Mouse (Mus musculus): Measurements from ENCODE around the gene Psmd1. TPM values are rescaled to one million over a fixed set of nuclear protein-coding genes. Genes with fewer than 3 reads are reported as not detected.

The Psmd1 gene
- polyA plus RNA-seq, 1 experiment from 2014 or later: 158 TPM

- WGBS (ENCODE audit: insufficient replicate concordance): 66% methylated on average over 5 of the region's 5 CpGs
- Histone ChIP-seq H3K9me3 (replicated peaks; ENCODE audit: control insufficient read depth, low read length) (no peaks in the 10 kb centered on the region), H3K36me3 (ENCODE audit: control insufficient read depth, insufficient read depth, low read length) (no peaks in the 10 kb centered on the region), H3K27ac (ENCODE audit: low read depth, low read length) (no peak overlapping the region), H3K4me2 (no peak overlapping the region), H3K9ac (ENCODE audit: low read depth, low read length) (no peak overlapping the region), H3K27me3 (ENCODE audit: control insufficient read depth, insufficient read depth, low read length) (no peaks in the 10 kb centered on the region), H3K4me1 (ENCODE audit: control insufficient read depth, insufficient read depth, low read length) (no peaks in the 10 kb centered on the region), H3K4me3 (ENCODE audit: low read depth, low read length) (no peak overlapping the region)
- no peak for ATAC-seq (replicated peaks; ENCODE audit: insufficient number of reproducible peaks, low FRiP score, low TSS enrichment)
Measured at GRCm38 (mm10) chr1:86182004-86182709, 118.0 kb downstream of the Psmd1 start.

GRCm38 (mm10) chr1:86183577-86184263, 119.5 kb downstream of the Psmd1 start:
- H3K9me3 ChIP-seq (replicated peaks; ENCODE audit: control insufficient read depth, low read length): no peaks in the 10 kb centered on the region
- 70% methylated on average over 4 of the region's 4 CpGs for WGBS (ENCODE audit: insufficient replicate concordance)
- no peak overlapping the region for H3K4me3 ChIP-seq (ENCODE audit: low read depth, low read length)
- no peak for ATAC-seq (replicated peaks; ENCODE audit: insufficient number of reproducible peaks, low FRiP score, low TSS enrichment)
- H3K9ac ChIP-seq (ENCODE audit: low read depth, low read length): no peak overlapping the region
- H3K27ac ChIP-seq (ENCODE audit: low read depth, low read length): no peak overlapping the region
- H3K36me3 ChIP-seq (ENCODE audit: control insufficient read depth, insufficient read depth, low read length): no peaks in the 10 kb centered on the region
- H3K4me1 ChIP-seq (ENCODE audit: control insufficient read depth, insufficient read depth, low read length): no peaks in the 10 kb centered on the region
- H3K4me2 ChIP-seq: no peak overlapping the region
- no peaks in the 10 kb centered on the region for H3K27me3 ChIP-seq (ENCODE audit: control insufficient read depth, insufficient read depth, low read length)

- no peak overlapping the region for H3K9ac ChIP-seq (ENCODE audit: low read depth, low read length)
Measured at GRCm38 (mm10) chr1:86186762-86187161, 122.6 kb downstream of the Psmd1 start.

GRCm38 (mm10) chr1:86187856-86188255, 123.7 kb downstream of the Psmd1 start:
- whole genome bisulfite sequencing (ENCODE audit: insufficient replicate concordance): 50% methylated on average over 2 of the region's 2 CpGs

More at GRCm38 (mm10) chr1:86186762-86187161, 122.6 kb downstream of the Psmd1 start:
- Histone ChIP-seq H3K27ac (ENCODE audit: low read depth, low read length) (no peak overlapping the region), H3K4me3 (ENCODE audit: low read depth, low read length) (no peak overlapping the region), H3K9me3 (replicated peaks; ENCODE audit: control insufficient read depth, low read length) (no peaks in the 10 kb centered on the region), H3K4me2 (no peak overlapping the region), H3K4me1 (ENCODE audit: control insufficient read depth, insufficient read depth, low read length) (no peaks in the 10 kb centered on the region), H3K36me3 (ENCODE audit: control insufficient read depth, insufficient read depth, low read length) (no peaks in the 10 kb centered on the region), H3K27me3 (ENCODE audit: control insufficient read depth, insufficient read depth, low read length) (no peaks in the 10 kb centered on the region)
- 74% methylated on average over 7 of the region's 7 CpGs for WGBS (ENCODE audit: insufficient replicate concordance)
- ATAC-seq (replicated peaks; ENCODE audit: insufficient number of reproducible peaks, low FRiP score, low TSS enrichment): no peak

GRCm38 (mm10) chr1:86188271-86188670, 124.1 kb downstream of the Psmd1 start:
- Histone ChIP-seq H3K27ac (ENCODE audit: low read depth, low read length) (no peak overlapping the region), H3K9ac (ENCODE audit: low read depth, low read length) (no peak overlapping the region), H3K4me3 (ENCODE audit: low read depth, low read length) (no peak overlapping the region), H3K4me2 (no peak overlapping the region), H3K9me3 (replicated peaks; ENCODE audit: control insufficient read depth, low read length) (no peaks in the 10 kb centered on the region), H3K27me3 (ENCODE audit: control insufficient read depth, insufficient read depth, low read length) (no peaks in the 10 kb centered on the region), H3K4me1 (ENCODE audit: control insufficient read depth, insufficient read depth, low read length) (no peaks in the 10 kb centered on the region), H3K36me3 (ENCODE audit: control insufficient read depth, insufficient read depth, low read length) (no peaks in the 10 kb centered on the region)
- no peak for ATAC-seq (replicated peaks; ENCODE audit: insufficient number of reproducible peaks, low FRiP score, low TSS enrichment)
- WGBS (ENCODE audit: insufficient replicate concordance): 82% methylated on average over 2 of the region's 2 CpGs

More at GRCm38 (mm10) chr1:86187856-86188255, 123.7 kb downstream of the Psmd1 start:
- Histone ChIP-seq H3K4me1 (ENCODE audit: control insufficient read depth, insufficient read depth, low read length) (no peaks in the 10 kb centered on the region), H3K27me3 (ENCODE audit: control insufficient read depth, insufficient read depth, low read length) (no peaks in the 10 kb centered on the region), H3K9me3 (replicated peaks; ENCODE audit: control insufficient read depth, low read length) (no peaks in the 10 kb centered on the region), H3K9ac (ENCODE audit: low read depth, low read length) (no peak overlapping the region), H3K36me3 (ENCODE audit: control insufficient read depth, insufficient read depth, low read length) (no peaks in the 10 kb centered on the region), H3K4me2 (no peak overlapping the region), H3K27ac (ENCODE audit: low read depth, low read length) (no peak overlapping the region), H3K4me3 (ENCODE audit: low read depth, low read length) (no peak overlapping the region)
- ATAC-seq (replicated peaks; ENCODE audit: insufficient number of reproducible peaks, low FRiP score, low TSS enrichment): no peak

Other genes starting within 250 kb of the Psmd1 start
- gene Itm2c, start 170.1 kb upstream of the Psmd1 start, polyA plus RNA-seq (2014; fragmentation: Nextera tagmentation; extraction: Ambion mirVana): 146 and 150 TPM in 2 replicates
- not detected in 2 replicates for gene 4933407L21Rik, start 135.9 kb upstream of the Psmd1 start, polyA plus RNA-seq (2014; fragmentation: Nextera tagmentation; extraction: Ambion mirVana)
- gene Gpr55, start 103.4 kb upstream of the Psmd1 start, polyA plus RNA-seq (2014; fragmentation: Nextera tagmentation; extraction: Ambion mirVana): not detected in 2 replicates
- not detected in 2 replicates for gene Spata3, start 47.6 kb upstream of the Psmd1 start, polyA plus RNA-seq (2014; fragmentation: Nextera tagmentation; extraction: Ambion mirVana)
- 0.35 and 0.74 TPM in 2 replicates for gene 2810459M11Rik, start 18.5 kb upstream of the Psmd1 start, polyA plus RNA-seq (2014; fragmentation: Nextera tagmentation; extraction: Ambion mirVana)
- gene Htr2b, start 47.6 kb downstream of the Psmd1 start, polyA plus RNA-seq (2014; fragmentation: Nextera tagmentation; extraction: Ambion mirVana): 0.14 and 0.57 TPM in 2 replicates
- gene Gm21972, start 69.2 kb downstream of the Psmd1 start, polyA plus RNA-seq (2014; fragmentation: Nextera tagmentation; extraction: Ambion mirVana): not detected in 2 replicates
- 12.3 and 14.7 TPM in 2 replicates for gene Armc9, start 90.4 kb downstream of the Psmd1 start, polyA plus RNA-seq (2014; fragmentation: Nextera tagmentation; extraction: Ambion mirVana)
- 7.0 and 7.7 TPM in 2 replicates for gene B3gnt7, start 238.4 kb downstream of the Psmd1 start, polyA plus RNA-seq (2014; fragmentation: Nextera tagmentation; extraction: Ambion mirVana)

All from heart, embryonic 11.5 days (tissue).